Mouse (Mus musculus) embryonic facial prominence, embryonic 11.5 days (tissue): Measurements from ENCODE around the gene Pde2a. TPM values are rescaled to one million over a fixed set of nuclear protein-coding genes. Genes with fewer than 3 reads are reported as not detected.
A peak's percentile ranks its signal among the peaks of the same experiment; 100 is the strongest.

ENCODE experiments used
- ATAC-seq: fragments of 200-750 bp; cut with Nextera tagmentation; replicated peaks from 2 replicates; pipeline ENCODE4 v1.8.0; 2017; ENCODE audit warnings: low read depth; ENCODE audit not compliant: insufficient number of reproducible peaks, low FRiP score, low TSS enrichment
- DNase-seq: peaks from one replicate; pipeline ENCODE4 v3.0.0-alpha.2; 2015; ENCODE audit warnings: low spot score
- H3K27ac ChIP-seq: fragments of 300-500 bp; sonication (generic); replicated peaks from 2 replicates; pipeline ENCODE4 v1.5.1; 2014; ENCODE audit warnings: mild to moderate bottlenecking, low read depth, low read length, control low read depth
- H3K27me3 ChIP-seq: fragments of 300-500 bp; sonication (generic); 2 replicates; pipeline ENCODE4 v1.6.1; 2014; ENCODE audit warnings: mild to moderate bottlenecking, low read length, moderate library complexity, mixed read lengths; ENCODE audit not compliant: control insufficient read depth, insufficient read depth
- H3K36me3 ChIP-seq: fragments of 300-500 bp; sonication (generic); replicated peaks from 2 replicates; pipeline ENCODE4 v1.6.1; 2014; ENCODE audit warnings: low read depth, mild to moderate bottlenecking, low read length, moderate library complexity, mixed read lengths; ENCODE audit not compliant: control insufficient read depth, insufficient read depth
- H3K4me1 ChIP-seq: fragments of 300-500 bp; sonication (generic); 2 replicates; pipeline ENCODE4 v1.6.1; 2014; ENCODE audit warnings: low read length, mixed read lengths; ENCODE audit not compliant: control insufficient read depth, insufficient read depth
- H3K4me2 ChIP-seq: fragments of 300-500 bp; sonication (generic); 2 replicates; pipeline ENCODE4 v1.6.1; 2014; ENCODE audit warnings: low read depth, mild to moderate bottlenecking, control low read depth, low read length, moderate library complexity
- H3K4me3 ChIP-seq: fragments of 300-500 bp; sonication (generic); 2 replicates; pipeline ENCODE4 v1.5.1; 2014; ENCODE audit warnings: low read depth, low read length, control low read depth
- H3K9ac ChIP-seq: fragments of 300-500 bp; sonication (generic); replicated peaks from 2 replicates; pipeline ENCODE4 v1.6.1; 2014; ENCODE audit warnings: mild to moderate bottlenecking, control low read depth, low read length
- H3K9me3 ChIP-seq: fragments of 300-500 bp; sonication (generic); replicated peaks from 2 replicates; pipeline ENCODE4 v1.6.1; 2016; ENCODE audit warnings: mild to moderate bottlenecking, low read length, inconsistent platforms, mixed read lengths; ENCODE audit not compliant: control insufficient read depth
- WGBS: fragments of 180-500 bp; shearing (Covaris S2); extraction: QIAGEN DNeasy Blood & Tissue Kit; methylation state at CpG from one replicate; pipeline ENCODE4 v1.1.7; 2014; 5-methylcytosine and 5-hydroxymethylcytosine counted together
- polyA plus RNA-seq: library from polyadenylated mRNA; unstranded; fragments of >200 nt; fragmentation: Nextera tagmentation; extraction: Ambion mirVana; gene quantifications from 2 replicates; pipeline ENCODE4 v1.2.1, GENCODE M21; 2014

Gene Pde2a
- polyA plus RNA-seq, 1 experiment from 2014 or later = 10.6 TPM

- DNase-seq (no peak), ATAC-seq (no peak)
- WGBS = 88% methylated on average over 11 of the region's 11 CpGs
- Histone ChIP-seq H3K27me3 (no peaks in the 10 kb centered on the region), H3K4me2 (no peak overlapping the region), H3K9ac (no peak overlapping the region), H3K36me3 (no peaks in the 10 kb centered on the region), H3K4me3 (no peak overlapping the region), H3K9me3 (no peaks in the 10 kb centered on the region), H3K27ac (no peak overlapping the region), H3K4me1 (no peaks in the 10 kb centered on the region)
Observed at GRCm38 (mm10) chr7:101463665-101464271, 42.3 kb downstream of the Pde2a start.

GRCm38 (mm10) chr7:101464927-101465326 lies 43.4 kb downstream of the Pde2a start:
- ATAC-seq = no peak
- Histone ChIP-seq H3K4me2 (no peak overlapping the region), H3K4me3 (no peak overlapping the region), H3K27ac (no peak overlapping the region; the same call in 1 of the 2 replicates), H3K4me1 (no peaks in the 10 kb centered on the region), H3K36me3 (no peaks in the 10 kb centered on the region), H3K27me3 (no peaks in the 10 kb centered on the region), H3K9ac (no peak overlapping the region), H3K9me3 (no peaks in the 10 kb centered on the region)
- no peak for DNase-seq
- WGBS = 76% methylated on average over 4 of the region's 4 CpGs

- Histone ChIP-seq H3K4me2 (no peak overlapping the region), H3K4me1 (no peaks in the 10 kb centered on the region), H3K36me3 (no peaks in the 10 kb centered on the region), H3K9me3 (no peaks in the 10 kb centered on the region), H3K27me3 (no peaks in the 10 kb centered on the region), H3K4me3 (no peak overlapping the region), H3K27ac (no peak overlapping the region), H3K9ac (no peak overlapping the region)
- WGBS = 31% methylated on average over 14 of the region's 14 CpGs
- ATAC-seq = no peak
- DNase-seq = peak; percentile 10
Observed at GRCm38 (mm10) chr7:101465392-101465791, 43.9 kb downstream of the Pde2a start.

GRCm38 (mm10) chr7:101465850-101466580 lies 44.5 kb downstream of the Pde2a start:
- WGBS = 84% methylated on average over 8 of the region's 8 CpGs
- H3K27ac ChIP-seq = no peak overlapping the region
- DNase-seq (no peak), ATAC-seq (no peak)
- no peak overlapping the region for H3K9ac ChIP-seq
- no peaks in the 10 kb centered on the region for H3K27me3 ChIP-seq
- H3K36me3 ChIP-seq = no peaks in the 10 kb centered on the region
- no peaks in the 10 kb centered on the region for H3K4me1 ChIP-seq
- no peak overlapping the region for H3K4me2 ChIP-seq
- H3K9me3 ChIP-seq = no peaks in the 10 kb centered on the region
- H3K4me3 ChIP-seq = no peak overlapping the region

- no peak for DNase-seq
- Histone ChIP-seq H3K36me3 (no peaks in the 10 kb centered on the region), H3K9ac (no peak overlapping the region), H3K27ac (no peak overlapping the region), H3K4me1 (no peaks in the 10 kb centered on the region), H3K4me2 (no peak overlapping the region), H3K27me3 (no peaks in the 10 kb centered on the region), H3K4me3 (no peak overlapping the region), H3K9me3 (no peaks in the 10 kb centered on the region)
- WGBS = 93% methylated on average over 6 of the region's 6 CpGs
- no peak for ATAC-seq
Observed at GRCm38 (mm10) chr7:101466581-101467081, 45.1 kb downstream of the Pde2a start.

GRCm38 (mm10) chr7:101471423-101471822 lies 49.9 kb downstream of the Pde2a start:
- H3K9ac ChIP-seq = no peak overlapping the region
- no peak for DNase-seq
- no peaks in the 10 kb centered on the region for H3K4me1 ChIP-seq
- WGBS = 86% methylated on average over 2 of the region's 2 CpGs
- no peak overlapping the region for H3K4me2 ChIP-seq
- no peaks in the 10 kb centered on the region for H3K9me3 ChIP-seq
- H3K36me3 ChIP-seq = no peaks in the 10 kb centered on the region
- ATAC-seq = no peak
- no peaks in the 10 kb centered on the region for H3K27me3 ChIP-seq
- H3K27ac ChIP-seq = no peak overlapping the region
- H3K4me3 ChIP-seq = no peak overlapping the region

GRCm38 (mm10) chr7:101471968-101472480 lies 50.5 kb downstream of the Pde2a start:
- no peak for DNase-seq
- Histone ChIP-seq H3K9me3 (no peaks in the 10 kb centered on the region), H3K27me3 (no peaks in the 10 kb centered on the region), H3K4me1 (no peaks in the 10 kb centered on the region), H3K27ac (no peak overlapping the region), H3K9ac (no peak overlapping the region), H3K4me2 (no peak overlapping the region), H3K4me3 (no peak overlapping the region), H3K36me3 (no peaks in the 10 kb centered on the region)
- WGBS = 74% methylated on average over 3 of the region's 3 CpGs
- no peak for ATAC-seq
